Mouse (Mus musculus) layer of hippocampus, adult 18-20 months (tissue): Measurements from ENCODE around the gene Iars2. TPM values are rescaled to one million over a fixed set of nuclear protein-coding genes. Genes with fewer than 3 reads are reported as not detected.

Experiments
- DNase-seq, 2 experiments: peaks; one replicate each; pipeline ENCODE4 v3.0.0; 2022; ENCODE audit warnings: low spot score in 2 of 2
- total RNA-seq, 2 experiments: library from RNA; stranded (reverse); gene quantifications; 2 replicates each; pipeline ENCODE4 v1.2.3; 2021

The Iars2 gene
- total RNA-seq, 2 experiments from 2014 or later: 30.4 to 31.2 TPM

- no peak for DNase-seq
Measured at GRCm38 (mm10) chr1:185280616-185281015, 48.6 kb downstream of the Iars2 start.

DNA sequence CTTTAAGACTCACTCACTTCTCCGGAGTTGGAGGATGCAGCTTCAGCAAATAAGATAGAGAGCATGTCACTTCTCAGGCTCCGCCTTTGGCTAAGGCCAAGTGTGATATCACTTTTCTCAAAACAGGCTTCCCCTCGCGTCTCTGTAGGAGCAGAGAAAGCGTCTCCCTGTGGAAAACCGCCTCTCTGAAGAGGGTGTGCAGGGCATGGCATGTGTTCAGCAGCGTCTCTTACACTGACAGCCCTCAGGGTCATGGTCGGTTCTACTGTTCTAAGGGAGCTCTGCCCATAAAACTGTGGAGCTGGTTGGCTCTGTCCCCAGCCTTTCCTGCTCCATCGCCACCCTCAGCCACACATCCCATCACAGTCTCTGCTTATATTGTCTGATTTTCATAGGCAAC lies 49.9 kb downstream of the Iars2 start:
- DNase-seq: no peak

DNA sequence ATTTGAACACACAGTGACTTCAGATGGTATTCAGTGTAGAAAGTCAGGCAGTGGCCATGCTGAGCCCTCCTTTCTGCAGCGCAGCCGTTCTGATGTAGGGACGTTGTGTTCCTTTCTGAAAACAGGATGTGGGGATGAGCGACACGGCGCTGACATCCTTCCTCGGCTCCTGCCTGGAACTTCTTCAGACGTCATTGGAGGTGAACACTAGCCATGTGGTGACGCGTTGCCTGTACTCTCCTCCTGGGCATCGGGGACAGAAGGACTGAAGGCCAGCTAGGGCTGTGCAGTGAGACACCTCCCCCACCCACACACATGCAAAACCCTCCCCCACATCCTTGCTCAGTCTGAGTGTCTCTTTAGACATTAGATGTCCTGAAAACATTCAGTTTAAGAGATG lies 52.2 kb downstream of the Iars2 start:
- DNase-seq: no peak

- no peak for DNase-seq
Measured at GRCm38 (mm10) chr1:185275976-185276375, 53.2 kb downstream of the Iars2 start.

- DNase-seq: no peak
Measured at GRCm38 (mm10) chr1:185274819-185275545, 54.2 kb downstream of the Iars2 start.

DNA sequence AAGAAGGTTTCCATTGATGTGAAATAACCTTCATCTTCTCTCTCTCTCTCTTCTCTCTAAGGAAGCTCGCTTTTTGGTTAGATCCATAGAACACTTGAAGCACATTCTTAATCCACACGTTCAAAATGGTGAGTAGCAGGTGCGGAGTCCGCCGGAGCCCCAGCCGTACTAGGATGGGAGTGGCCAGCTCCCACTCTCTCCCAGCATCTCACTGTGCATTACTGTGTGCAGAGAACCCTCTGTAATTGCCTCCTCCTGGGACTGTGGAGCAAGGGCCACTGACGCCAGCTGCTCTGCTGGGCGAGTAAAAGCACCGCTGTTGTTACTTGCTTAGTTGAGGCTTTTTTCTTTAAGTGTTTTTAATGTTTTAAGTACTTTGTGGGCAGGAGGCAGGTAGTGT lies 57.8 kb downstream of the Iars2 start:
- DNase-seq: no peak

GRCm38 (mm10) chr1:185270403-185271097 lies 58.6 kb downstream of the Iars2 start:
- no peak for DNase-seq

DNA sequence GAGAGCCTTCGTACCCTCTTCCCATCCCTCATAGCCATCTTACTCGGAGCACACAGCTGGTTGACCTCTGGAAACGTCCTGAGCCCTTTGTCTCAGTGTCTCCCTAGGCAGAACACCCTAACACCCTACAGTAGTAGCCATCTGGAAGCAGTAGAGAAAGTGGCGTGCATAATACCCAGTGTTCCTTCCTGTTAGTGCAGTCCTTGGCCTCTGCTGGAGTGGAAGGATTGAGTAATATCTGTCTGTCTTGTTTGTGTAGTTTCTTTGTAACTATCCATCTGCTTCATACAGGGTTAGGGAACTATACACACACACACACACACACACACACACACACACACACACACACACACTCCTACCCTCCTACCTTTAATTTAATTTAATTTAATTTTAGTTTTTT lies 60.5 kb downstream of the Iars2 start:
- DNase-seq: no peak

DNA sequence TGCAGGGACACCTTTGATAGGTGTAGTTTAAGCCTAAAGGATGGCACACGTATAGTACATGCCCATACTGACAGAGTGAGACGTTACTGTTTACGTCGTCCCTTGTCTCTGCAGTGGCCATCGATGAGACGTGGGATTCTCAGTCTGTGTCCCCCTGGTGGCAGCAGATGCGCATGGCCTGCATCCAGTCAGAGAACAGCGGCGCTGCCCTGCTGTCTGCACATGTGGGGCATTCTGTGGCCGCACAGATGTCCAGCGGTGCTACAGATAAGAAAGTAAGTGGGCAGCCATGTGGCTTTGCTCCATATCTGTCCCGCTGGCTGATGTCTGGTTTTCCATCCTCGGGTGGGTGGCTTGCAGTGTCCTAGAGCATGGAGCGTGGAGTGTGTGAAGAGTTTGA lies 66.6 kb downstream of the Iars2 start:
- peak in 1 of 2 experiments; percentile 42 for DNase-seq

DNA sequence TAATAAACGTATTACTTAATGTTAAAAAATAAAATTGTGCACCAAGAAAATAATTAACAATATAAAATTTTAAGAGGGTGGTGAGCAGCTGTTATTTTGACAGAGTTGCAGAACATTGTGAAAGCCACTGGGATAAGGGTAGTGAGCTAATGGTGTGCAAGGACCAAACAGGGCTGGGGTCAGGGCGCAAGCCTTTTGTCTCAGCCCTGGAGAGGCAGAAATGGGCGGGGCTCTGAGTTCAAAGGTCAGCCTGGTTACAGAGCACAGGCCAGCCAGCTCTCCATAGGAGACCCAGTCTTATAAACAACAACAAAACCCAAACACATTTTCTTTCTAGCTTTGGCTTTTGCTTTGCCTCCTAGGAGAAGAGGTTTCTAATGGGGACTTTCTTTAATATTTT lies 72.4 kb downstream of the Iars2 start:
- DNase-seq: no peak

DNA sequence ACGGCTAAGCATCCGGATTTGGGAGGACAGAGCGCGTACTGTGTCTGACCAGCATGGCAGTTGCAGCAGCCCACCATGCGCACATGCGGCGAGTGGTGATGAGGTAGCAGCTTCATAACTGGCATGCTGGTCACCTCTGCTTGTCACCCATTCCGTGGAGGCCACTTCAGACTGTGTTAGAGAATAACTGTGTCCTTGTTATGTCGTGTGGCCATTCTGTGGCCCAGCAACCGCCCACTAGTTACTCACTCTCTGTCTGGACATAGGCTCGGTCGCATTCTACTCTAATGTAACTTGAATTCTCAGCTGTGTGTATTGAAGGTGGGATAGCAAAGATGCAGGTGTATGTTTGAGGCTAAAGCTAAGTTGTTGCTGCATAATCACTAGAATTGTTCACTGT lies 73.9 kb downstream of the Iars2 start:
- no peak for DNase-seq

DNA sequence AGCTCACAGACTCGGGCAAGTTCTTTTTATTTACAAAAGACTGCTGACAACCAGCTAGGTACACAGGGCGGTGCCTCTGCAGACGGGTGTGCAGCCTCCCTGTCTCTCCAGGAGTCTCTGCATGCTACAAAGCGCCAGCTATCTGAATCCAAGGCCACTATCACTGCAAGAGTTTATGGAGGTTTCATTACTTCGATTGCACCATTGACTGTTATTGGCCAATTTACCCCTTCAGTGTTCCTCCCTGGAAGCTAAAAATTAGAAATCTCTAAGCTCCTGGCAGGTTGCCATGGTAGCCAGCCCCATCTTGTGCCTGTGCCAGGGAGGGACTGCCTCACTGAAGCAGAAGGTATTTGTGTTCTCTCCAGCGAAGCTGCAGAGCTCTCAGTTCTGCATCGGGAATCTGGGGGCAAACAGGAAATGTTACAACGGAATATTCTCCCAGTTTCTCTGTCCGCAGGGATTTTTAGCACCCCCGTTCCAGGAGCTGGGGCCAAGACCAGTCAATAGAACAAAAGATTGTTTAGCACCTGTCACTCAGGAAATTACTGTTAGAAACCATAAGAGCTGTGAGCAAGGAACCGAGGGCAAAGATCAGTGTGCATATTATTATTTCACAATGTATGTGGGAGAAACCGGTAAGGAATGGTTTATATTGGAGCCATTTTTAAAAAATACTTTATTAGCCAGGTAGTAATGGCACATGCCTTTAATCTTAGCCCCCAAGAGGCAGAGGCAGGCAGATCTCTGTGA lies 75.9 kb downstream of the Iars2 start:
- DNase-seq: peak; percentile 85 to 89

DNA sequence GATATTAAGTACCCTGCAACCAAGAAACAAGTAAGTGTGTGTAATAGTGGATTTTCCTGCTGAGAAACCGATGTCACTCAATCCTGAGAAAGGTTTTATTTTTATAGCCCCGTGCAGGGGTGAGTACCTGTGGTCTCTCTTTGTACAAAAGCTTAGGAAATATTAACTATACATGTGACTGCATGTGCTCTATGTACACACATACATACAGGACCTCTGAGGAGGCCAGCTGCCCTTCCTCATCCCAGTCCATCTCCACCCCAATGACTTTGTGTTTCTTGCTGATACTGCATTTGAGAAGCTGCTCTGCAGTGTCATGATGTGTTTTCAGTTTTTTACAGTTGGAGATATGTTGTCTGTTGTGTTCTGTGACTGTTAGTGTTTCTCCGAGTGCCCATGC lies 76.8 kb downstream of the Iars2 start:
- no peak for DNase-seq

- no peak for DNase-seq
Measured at GRCm38 (mm10) chr1:185248728-185249127, 80.5 kb downstream of the Iars2 start.

- DNase-seq: no peak
Measured at GRCm38 (mm10) chr1:185247429-185248085, 81.6 kb downstream of the Iars2 start.

DNA sequence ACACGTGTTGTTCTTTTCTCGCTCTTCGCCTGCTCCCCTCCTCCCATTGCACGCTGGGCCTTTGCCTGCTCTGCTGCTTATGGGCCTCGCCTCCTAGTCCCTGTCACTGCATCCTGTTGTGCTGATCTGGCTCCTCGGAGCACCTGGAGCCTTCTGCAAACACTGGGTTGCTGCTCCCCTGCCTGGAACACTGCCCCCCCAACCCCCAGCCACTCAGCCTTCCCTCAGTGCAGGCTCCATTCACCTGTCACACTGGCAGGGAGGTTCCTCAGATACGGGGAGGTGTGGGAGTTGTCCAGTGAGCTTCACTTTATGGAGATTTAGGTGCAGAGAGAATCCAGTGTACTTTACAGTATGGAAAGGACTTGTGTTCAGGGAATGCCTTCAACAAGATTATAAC lies 83.7 kb downstream of the Iars2 start:
- DNase-seq: no peak

GRCm38 (mm10) chr1:185243013-185243412 lies 86.2 kb downstream of the Iars2 start:
- DNase-seq: peak in 1 of 2 experiments; percentile 63

DNA sequence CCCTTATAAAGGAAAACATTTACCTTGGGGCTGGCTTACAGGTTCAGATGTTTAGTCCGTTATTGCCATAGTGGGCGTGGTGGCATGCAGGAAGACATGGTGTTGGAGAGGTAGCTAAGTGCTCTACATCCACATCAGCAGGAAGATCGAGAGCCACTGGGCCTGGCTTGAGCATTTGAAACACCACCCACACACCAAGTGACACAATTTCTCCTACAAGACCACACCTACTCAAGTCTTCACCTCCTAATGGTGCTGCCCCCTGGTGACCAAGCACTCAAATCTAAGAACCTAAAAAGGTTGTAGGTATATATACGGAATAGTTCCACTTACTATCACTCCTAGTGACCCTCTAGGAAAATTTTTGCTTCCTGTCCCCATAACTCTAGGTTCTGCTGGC lies 92.7 kb downstream of the Iars2 start:
- DNase-seq: no peak

DNA sequence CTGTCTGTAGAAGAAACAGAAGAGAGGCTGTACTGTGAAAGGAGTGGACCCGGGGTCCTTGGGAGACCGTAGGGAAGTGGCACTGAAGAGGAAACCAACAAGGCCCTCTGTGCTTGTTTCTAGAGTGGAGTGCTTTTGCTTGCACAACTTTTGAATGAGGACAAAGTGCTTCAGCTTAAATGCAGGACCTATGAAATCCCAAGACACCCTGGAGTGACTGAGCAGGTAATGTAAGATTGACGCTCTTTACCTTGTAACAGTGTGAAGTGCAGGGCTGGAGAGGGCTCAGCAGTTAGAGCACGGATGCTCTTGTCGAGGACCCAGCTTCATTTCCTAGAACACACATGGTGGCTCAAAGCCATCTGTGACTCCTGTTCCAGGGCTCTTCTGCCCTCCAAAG lies 93.4 kb downstream of the Iars2 start:
- DNase-seq: no peak
